Mouse (Mus musculus) mature B cell (primary cell): ENCODE measurements at regions not wholly inside any gene's neighbourhood (a gene's known extent, or its start where the extent isn't known, plus 50 kb on each side); places are given as distances from the start of the nearest gene placed in this dataset.

Source experiments
- in situ Hi-C: fragments of 300-500 bp; cut with MboI; formaldehyde crosslinking; loops from 2 replicates; pipeline ENCODE4 v1.14.3; 2019

DNA sequence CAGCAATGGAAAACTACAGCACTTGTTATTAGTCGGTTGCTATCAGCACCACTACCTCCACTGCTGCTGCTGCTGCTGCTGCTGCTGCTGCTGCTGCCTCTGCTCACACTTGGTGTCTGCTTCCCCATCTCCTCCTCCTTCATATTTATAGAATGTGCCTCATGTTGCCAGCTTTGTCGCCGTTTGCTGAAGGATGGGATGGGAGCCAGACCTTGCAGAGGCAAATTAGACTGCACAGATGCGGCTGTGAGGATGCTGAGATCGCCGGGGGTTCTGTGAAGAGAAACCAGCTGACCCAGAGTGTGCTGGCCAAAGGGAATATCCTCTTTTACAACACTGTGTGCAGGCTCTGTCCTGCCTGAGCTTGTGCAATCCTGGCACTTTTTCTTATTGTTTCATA is 316.0 kb upstream of the Runx1 start:
- in situ Hi-C loops, result no loop called here

DNA sequence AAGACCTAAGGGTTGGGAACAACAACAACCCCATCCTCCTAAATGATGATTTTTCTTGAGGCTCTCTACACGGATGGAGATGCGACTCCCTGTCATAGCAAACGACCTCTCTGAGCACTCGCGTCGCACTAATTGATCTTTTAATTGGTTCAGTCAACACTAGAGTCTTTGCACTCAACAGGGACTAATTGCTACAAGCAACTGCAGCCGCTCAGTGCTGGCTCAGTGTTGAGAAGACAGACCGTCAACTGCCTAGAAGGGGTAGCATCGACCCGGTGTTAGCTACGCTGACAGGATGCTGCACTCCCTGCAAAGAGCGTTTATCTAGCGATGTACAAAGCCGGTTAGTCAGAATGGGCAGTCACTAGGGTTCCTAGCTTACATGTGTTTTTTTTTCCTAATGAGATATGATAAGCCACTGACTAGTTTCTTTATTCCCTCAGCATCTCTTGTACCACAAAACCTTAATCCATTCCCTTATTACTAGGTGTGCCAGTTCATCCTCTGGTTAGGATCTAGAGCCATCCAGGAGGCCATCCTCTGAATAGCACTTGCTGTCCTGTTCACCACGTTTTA is 314.7 kb upstream of the Runx1 start:
- in situ Hi-C loops, result no loop called here

DNA sequence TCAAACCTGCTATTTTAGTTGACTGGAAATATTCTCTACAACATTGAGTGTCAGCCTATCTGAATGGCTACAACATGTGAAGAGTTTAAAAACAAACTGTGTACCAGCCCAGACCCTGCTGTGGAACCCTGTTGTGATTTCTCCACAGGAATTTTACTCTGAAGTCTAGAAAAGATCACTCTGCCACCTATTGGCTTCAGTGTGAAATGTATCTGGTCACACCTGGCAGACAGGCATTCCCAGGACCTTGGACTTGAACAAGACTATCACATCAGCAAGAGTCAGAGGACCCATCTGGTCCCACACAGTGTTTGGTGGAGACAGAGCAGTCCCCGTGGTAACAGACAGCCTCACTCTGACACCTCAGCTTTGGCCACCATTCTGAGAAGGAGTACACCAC is 311.3 kb upstream of the Runx1 start:
- in situ Hi-C loops, result no loop called here

DNA sequence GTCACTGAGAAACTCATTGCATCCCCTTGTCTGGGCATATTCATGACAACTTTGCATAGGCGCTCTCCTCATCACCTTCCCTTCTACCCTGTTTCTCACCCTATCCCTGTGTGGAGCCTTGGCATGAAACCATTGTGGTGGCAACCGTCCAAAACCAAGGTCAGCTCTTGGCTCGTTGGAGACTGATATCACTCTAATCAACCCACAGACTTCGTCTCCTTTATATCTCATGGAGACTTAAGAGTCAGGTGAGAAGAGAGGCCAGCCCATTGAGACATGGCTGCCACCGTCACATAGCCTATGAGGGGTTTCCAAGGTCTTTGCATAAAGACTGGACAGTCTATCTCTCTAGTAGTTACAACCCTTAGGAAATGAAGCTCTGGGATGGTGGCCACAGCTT is 305.5 kb upstream of the Runx1 start:
- in situ Hi-C loops, result no loop called here

DNA sequence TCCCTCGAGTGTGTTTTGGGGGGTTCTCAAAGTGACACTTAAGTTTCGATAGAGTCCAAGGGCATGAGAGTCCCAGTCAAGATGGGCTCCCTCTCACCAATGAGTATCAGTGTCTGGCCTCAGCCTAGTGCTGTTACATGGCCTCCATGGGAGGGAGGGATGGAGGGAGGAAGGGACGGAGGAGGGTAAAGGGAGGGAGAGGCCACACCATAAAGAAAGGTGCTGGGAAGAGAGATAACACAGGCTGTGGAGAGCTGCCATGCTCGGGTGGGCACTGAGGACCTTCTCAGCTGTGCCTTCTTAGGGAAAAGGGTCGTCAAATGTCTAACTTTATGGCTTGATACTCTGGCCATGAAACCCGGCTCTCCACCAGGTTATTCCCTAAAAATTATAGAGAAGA is 304.7 kb upstream of the Runx1 start:
- in situ Hi-C loops, result no loop called here

DNA sequence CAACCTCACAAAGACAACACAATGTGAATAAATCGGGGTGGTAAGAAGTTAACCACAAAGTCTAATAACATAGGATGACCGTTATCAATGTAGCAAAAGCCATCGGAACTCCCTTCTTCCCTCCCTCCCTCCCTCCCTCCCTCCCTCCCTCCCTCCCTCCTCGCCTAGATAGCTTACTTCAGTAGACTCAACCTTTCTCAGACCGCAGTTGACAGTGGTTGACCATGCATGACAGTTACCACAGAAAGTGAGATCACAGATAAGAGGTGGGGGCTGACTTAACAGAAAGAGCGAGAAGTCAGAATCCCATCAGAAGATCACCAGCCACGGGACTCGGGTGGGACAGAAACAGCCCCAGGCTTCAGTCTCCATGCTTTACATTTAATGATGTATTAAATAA is 297.8 kb upstream of the Runx1 start:
- in situ Hi-C loops, result no loop called here

DNA sequence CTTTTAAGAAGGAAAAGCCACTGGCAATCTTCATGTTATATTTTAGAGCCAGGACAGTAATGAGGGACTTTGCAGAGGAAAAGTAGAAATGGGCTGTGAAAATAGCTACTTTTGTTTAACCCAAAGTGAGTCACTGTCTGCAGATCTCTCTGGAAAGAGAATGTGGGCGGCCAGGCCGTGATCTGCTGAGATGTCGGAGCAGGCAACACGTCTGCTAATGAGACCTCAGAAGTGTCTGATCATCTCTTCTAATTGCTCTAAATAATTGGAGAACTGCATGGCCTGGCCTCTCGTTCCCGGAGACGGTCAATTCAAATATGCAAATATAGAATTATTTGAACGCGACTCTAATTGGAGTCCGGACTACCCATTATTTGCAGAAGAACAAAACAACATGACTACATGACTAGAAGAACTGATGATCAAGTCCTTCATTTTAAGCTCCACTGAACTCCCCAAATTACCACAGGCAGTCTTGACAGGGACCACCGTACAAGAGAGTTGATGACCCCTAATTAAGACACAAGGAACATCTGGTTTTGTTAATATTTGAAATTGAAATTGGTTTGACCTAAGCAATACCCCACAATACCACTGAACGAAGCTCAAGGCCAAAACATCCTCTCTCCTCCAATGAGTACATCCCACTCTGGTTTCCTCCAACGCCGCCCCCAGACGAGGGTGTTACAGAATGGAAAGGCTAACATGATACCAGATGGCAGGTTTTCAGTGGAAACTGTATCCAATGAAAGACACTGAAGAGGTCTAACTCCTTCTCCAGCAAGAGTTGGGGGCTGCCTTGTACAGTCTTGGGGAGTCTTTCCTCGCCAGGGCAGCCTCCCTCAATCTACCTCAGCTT is 290.4 kb upstream of the Runx1 start:
- in situ Hi-C loops, result no loop called here

DNA sequence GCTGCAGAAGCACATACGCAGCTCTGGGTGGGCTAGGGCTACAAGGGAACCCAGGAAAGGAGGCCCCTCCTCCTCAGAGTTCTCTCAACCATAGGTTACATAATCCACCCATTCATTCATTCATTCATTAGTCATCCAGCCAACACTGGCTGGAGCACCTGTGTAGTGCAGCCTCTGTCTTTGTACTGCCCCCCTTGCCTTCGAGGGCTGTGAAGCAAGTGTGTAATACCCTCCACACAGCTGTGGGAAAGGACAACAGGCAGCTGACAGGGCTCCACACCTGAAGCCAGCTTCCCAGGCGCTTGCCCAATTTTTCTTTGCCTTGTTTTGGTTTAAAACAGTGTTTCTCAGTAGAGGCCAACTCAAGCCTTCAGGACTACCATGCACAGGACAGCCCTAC is 285.0 kb upstream of the Runx1 start:
- in situ Hi-C loops, result no loop called here

DNA sequence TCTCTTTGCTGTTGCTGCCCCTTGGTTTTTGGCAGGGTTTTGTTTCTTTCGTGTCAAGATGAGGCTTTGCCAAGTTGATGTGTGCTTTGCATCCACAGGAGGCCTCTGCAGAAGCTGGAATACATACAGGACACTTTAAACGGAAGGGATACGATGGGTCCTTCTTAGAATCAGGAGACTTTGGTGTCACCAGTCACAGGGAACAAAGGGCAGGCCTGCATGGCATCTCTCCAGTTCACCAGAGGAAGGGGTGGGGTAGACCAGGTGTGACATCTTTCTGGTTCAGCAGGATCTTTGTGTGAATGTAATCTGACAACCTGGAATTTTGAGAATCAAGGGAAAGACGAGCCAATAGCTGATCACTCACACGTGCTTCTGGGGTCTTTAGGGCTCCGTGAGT is 284.5 kb upstream of the Runx1 start:
- in situ Hi-C loops, result no loop called here

DNA sequence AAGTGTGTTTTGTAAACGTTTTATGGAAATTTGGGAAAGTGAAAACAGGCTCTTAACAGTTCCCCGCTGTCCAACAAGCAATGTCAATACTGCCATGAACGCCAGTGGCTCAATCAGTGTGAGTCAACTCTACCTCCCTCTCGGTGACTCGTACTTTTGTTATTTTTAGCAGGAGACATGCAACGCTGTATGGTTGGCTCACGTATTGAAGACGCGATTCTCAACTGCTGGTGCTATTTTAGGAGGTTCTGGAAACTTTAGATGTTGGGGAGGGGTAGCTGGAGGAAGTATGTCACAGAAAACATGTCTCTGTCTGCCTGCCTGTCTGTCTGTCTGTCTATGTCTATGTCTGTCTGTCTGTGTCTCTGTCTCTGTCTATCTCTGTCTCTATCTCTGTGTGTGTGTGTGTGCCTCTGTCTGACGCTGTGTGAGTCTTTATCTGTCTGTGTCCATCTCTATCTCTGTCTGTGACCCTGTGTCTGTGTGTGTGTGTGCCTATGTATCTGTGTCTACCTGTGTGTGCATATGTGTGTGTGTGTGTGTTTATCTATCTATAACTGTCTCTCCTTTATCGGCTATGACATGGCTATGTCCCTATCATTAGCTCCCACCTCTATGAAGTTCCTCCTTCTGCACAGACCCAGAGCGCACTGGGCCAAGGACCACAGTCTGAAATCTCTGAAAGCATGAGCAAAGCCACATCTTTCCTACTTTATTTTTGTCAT is 283.9 kb upstream of the Runx1 start:
- in situ Hi-C loops, result no loop called here

DNA sequence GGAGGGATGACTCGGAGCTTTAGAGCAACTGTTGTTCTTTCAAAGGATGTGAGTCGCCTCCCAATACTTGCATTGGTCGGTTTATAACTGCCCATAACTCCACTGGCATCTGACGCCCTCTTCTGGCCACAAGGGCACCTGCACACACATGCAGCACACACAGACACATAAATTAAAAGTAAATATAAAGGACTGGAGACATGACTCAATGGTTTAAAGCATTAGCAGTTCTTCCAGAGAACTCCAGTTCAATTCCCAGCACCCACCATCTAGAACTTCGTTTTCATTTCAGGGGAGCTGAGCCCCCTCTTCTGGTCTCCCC is 281.5 kb upstream of the Runx1 start:
- in situ Hi-C loops, result no loop called here

DNA sequence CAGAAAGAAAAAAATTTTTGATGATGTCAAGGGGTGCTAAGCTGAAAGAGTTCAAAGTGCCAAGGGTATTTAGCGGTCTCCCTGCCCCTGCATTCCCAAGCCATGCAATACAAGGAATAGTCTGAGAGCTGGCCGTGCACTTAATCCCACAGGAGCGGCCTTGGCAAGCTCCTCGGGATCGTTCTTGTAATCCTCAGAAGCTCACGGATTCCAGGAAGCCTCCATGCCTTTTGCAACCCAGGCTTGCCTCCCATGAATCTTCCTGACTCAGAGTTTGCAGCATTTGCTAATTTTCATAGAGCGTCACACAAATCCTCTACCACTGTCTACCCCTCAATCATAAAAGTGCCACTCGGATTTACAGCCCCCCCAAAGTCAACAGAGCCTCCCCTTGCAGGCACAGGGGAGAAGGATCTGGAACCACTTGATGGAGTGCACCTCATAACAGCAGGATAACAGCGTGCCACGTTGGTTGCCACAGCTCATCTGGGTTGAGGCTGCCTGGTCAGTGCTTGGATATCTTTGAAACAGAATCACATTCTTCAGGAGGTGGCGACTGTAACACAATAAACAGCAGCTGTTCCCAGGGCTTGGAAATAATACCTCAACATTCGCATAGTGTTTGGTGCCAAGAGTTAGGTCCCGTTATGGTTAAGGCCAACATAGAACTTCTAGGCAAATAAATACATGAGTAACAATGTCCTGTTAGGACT is 281.0 kb upstream of the Runx1 start:
- in situ Hi-C loops, result no loop called here

DNA sequence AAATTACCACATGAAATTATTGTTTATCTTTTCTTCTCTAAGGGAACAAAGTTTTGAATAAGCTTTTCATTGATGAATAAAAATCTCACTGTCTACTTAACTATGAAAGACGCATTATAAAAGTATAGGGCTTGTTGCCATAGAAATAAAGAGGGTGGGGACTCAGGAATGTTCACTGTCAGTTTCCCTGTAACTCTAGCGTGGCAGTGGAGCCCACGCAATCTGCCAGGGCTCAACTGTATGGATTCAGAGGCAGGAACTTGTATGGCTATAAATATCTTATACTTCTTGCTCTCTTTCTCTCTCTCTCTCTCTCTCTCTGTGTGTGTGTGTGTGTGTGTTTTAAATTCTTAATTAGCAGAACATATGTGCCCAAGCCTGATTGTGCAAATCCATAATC is 276.2 kb upstream of the Runx1 start:
- in situ Hi-C loops, result no loop called here

DNA sequence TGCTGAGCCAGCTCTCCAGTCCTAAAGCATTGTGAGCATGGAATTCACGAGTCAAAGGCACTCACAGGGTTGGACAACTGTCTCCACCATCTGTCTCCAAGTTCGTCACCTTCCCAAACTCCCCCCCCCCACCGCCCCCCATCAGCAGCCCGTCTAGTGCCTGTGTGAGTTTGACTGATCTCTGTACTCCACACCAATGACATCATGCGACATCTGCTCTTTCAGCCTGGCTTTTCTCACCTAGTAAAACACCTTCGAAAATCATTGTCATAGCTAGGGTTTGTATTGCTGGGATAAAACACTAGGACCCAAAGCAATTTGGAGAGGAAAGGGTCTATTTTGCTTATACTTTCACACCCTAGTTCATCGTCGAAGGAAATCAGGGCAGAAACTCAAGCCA is 272.1 kb upstream of the Runx1 start:
- in situ Hi-C loops, result no loop called here

DNA sequence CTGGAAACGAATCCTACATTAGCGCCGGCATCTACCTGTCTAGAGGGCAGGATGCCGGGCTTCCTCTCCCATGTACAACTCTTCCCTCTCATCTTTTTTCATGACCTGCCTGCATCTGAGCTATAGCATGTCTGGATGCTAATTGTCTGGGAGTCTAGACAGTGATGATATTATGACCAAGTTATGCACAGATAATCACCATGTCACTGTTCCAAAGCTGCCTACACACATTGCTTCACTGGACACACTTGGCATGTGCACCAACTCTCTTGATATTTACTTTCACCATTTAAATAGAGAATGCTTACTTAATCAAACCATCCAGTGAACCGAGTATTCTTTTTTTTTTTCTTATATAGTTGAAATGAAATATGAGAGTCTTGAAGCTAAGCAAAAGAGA is 270.2 kb upstream of the Runx1 start:
- in situ Hi-C loops, result no loop called here

DNA sequence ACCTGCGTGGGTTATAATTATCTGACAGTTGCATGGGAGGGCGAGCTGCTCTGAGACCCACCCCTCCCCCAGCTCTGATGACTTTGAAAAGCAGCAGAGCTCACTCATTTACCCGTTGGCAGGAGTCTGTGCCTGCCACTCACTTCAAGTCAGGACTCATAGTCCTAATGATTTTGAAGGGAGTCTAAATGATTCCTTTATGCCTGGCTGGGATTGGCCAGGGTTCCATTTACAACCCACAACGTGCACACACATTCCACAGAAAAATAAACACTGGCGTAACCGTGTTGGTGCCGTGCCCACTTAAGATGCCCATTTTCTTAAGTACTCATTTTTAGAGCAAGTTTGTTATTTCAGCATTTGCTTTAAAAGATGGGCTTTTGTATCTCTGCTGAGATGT is 266.8 kb upstream of the Runx1 start:
- in situ Hi-C loops, result no loop called here

DNA sequence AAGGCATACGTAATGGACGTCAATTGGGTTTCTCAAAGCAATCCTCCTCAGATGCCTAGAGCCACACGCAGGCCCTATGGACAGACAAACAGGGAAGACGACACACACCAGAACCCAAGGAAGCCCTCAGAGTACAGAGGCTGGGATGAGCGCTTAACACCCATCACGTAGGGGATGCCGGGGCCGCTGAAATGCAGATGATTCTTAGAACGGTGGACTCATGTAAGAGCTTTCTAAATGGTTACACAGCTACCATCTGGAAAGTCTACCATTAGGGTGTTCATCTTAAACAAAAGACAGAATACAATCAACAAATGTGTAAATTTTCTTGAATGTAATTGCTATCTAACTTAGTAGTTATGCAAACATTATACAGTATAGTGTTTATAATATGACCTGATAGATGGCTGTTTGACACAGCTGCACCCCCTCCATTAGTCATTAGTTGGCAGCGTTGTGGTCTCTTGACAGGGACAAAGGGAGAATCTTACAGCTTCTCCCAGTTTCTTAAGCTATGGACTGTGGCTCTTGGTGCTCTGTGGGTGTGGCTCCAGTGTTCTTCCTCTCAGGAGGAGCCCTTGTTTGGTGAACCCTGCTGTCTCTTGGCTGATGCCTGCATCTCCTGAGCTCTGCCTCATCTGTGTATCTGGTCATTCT is 259.4 kb upstream of the Runx1 start:
- in situ Hi-C loops, result no loop called here

DNA sequence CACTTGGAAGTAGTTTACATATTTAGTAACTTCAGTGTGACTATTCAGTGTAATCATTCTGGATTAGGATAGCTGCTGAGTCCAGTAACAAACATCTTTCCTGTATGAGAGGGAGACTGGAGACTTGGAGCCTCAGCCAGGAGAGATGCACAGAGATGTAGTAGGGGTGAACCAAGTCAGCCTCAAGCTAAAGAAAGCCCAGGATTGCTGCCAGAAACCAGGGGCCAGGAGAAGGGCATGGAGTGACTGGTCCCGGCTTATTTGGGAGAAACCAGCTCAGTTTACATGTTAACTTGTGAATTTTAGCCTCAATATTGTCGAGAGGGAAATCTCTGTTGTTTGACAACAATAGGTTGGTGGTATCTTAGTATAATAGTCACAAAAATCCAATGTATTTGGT is 257.8 kb upstream of the Runx1 start:
- in situ Hi-C loops, result no loop called here

DNA sequence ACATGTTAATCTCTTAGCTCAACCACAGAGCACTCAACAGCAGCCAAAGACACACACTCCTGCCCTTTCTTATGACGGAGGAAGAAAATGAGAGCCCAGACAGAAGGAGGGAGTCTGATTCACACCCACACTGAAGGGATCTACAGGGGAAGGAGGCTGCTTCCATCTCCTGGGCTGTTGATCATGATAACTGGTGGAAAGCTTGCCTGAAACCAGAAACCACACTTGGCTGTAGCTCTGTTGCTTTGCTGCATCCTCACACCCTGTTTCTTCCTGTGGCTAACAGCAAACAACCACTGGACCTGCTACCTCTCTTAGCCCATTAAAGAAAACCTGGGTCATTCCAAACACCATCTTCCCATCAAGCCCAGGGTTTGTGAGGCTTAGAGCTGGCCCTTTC is 257.2 kb upstream of the Runx1 start:
- in situ Hi-C loops, result no loop called here

DNA sequence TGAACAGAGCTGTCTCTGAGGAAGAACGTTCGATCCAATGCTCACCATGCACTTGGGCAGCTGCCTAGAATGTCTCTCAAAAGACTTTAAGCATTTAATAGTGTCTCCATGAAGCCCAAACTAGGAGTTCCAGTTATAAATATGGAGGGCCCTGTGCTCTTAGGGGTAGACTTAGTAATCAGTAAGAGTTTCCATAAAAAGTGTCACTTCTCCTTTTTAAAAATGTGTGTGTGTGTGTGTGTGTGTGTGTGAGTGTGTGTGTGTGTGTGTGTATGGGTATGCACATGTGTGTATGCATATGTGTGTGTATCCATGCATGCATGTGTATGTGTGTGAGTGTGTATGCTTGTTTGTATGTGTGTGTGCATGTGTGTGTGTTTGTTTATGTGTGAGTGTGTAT is 255.6 kb upstream of the Runx1 start:
- in situ Hi-C loops, result no loop called here

DNA sequence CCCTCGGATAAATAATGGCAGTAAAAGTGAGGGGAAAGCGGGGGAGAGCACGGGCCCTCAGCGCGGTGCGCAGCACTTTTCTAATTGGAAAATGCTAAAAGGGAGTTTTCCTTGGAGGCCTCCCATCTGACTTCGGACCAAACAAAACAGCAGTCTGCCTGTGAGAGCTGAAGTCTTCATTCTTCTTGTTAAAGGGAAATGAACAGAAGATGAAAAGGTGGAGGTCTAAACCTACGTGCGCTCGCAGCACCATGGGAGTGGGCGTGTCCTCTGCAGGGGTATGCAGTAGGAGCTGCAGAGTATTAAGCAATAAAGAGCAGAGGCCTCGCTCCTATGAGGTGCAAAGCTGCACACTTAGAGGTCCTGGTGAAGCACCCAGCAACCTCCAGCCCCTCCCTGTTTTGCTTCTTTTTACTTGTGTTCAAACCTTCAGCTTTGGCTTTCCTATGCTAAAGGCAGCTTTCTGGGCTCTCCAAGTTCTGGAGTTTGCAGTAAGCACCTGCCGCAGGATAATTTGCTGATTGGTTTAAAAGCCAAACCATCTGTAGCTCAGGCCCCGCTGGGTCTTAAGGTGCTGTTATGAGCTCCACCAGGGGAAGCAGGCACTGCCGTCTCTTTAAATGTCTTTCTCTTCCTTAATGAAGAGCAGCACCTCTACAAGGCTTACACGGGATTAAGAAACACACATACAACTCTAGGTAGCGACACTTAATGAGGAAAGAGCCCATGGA is 253.9 kb upstream of the Runx1 start:
- in situ Hi-C loops, result no loop called here

DNA sequence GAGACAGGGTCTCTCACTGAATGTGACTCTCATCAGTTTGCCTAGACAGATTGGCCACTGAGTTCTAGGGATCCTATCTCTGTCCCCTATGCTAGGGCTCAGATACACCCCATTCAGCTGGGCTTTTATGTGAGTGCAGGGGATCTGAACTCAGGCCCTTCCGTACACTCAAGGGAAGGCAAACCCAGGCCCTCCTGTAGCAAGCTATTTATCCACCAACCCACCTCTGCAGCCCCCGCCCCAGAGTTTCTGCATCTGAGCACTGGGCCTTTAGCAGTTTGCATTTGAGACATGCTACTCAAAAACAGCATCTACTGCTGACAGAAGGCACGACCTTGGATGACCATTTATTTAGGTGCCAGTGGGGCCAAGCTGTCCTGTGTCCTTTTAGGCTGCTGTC is 253.0 kb upstream of the Runx1 start:
- in situ Hi-C loops, result no loop called here
